Mouse (Mus musculus) forelimb bud, embryonic 11.5 days (tissue): ENCODE results near the gene Rbm33.

Experiments used
- DNase-seq: peaks from one replicate; pipeline ENCODE4 v3.0.0-alpha.2; 2012; ENCODE audit warnings: low read depth, low spot score

Gene Rbm33

GRCm38 (mm10) chr5:28323822-28324221, 6.9 kb downstream of the Rbm33 start:
- no peak for DNase-seq

DNA sequence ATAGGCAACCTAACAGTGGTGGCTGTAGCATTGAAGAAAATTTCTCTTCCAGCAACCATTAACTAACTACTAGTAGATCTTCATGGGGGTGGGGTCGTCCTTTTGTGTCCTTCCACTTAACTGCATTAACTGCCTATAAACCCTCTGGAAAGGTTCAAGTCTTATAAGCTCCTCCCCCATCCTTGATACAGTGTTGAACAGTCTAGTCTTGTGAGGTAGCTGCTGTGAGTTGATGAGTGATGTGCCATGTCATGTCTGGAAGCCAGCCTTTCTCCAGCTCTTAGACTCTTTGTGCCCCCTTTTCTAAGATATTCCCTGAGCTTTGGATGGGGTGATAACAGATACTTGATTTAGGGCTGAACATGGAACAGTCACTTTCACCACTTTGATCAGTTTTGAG, 7.5 kb downstream of the Rbm33 start:
- no peak for DNase-seq

GRCm38 (mm10) chr5:28329024-28329806, 12.3 kb downstream of the Rbm33 start:
- peak; percentile 8 for DNase-seq

- no peak for DNase-seq
Observed at GRCm38 (mm10) chr5:28333731-28334130, 16.8 kb downstream of the Rbm33 start.

DNA sequence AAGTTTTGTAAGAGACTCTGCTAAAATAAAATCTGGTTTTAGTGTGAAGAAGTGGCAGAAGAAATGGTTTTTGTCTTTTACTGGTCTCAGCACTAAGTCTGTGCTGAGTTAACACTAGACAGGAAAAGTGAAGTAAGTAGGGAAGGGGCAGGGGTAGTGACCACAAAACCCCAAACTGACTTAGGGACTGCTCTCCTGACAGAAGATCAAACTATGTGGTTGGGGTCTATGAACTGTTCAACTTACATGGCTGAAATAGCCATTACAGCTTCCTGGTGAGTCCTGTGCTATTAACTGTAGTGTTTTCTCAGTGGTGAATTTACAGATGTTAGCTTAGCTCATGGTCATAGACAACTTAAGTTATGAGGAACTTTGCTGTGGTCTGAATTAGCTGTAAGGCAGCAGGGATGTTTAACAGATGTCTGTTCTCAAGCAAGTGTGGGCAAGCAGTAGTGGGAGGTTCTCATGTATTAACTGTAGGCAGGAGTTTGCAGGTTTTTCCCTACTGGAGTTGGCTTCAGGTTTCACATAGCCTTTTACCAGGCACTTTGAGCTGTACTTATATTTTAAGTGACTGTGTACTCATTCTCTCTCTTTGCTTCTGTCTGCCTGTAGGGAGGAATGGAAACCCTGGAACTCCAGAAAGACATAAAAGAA, 35.1 kb downstream of the Rbm33 start:
- peak; percentile 30 for DNase-seq

DNA sequence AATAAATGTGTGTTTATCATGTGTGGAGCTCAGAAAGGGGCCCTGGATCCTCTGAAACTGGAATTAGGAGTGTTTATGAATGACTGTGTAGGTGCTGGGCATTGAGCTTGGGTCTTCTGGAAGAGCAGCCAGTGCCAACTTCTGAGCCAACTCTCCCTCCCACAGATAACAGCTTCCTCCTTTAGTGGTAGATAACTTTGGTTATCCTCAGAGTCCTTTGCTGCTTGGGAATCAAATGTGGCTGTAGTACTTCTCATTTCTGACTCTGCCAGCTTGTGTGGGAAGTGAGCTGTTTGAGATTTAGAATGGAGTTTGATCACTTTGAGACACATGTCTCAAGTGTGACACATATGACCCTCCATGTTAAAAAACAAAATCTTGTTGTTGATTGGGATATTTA, 38.7 kb downstream of the Rbm33 start:
- DNase-seq, result no peak

- no peak for DNase-seq
Observed at GRCm38 (mm10) chr5:28360745-28361144, 43.8 kb downstream of the Rbm33 start.

DNA sequence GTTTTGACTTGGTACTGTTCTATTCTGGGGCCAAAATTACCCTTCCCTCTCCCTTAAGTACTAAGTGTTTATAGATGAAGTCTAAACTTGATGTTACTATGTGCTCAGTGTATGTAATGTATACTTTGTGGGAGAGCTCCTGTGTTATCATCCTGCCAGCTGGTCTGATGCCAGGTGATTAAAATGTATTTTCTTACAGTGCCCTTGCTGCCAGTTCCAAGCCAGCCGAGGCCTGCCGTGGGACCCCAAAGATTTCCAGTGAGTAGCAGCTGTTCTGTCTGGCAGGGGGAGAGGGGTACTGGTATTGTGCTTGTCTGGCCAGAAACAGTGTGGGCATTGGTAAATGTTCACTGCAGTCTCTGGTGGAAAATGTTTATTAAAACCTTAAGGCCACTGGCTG, 51.1 kb downstream of the Rbm33 start:
- no peak for DNase-seq

DNA sequence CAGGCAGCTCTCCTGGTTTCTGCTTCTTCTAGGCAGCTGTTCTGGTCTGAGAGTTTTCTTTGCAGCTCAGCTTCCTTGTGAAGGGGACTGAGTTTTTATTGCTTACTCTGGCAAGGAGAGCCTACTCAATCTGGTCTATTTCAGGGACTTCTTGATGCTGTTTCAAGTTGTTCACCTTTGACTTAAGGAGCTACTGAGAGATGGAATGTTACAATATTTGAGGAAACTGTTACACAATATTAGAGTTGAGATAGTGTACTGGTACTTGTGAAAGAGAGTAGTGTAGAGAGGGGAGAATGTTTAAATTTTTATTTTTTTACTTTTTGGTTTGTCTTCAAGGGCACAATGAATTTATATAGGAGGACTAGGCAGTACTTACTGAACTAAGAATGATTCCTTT, 53.9 kb downstream of the Rbm33 start:
- no peak for DNase-seq

- DNase-seq, result no peak
Observed at GRCm38 (mm10) chr5:28372172-28372664, 55.3 kb downstream of the Rbm33 start.

GRCm38 (mm10) chr5:28373498-28374427, 56.8 kb downstream of the Rbm33 start:
- no peak for DNase-seq

GRCm38 (mm10) chr5:28377299-28377698, 60.4 kb downstream of the Rbm33 start:
- DNase-seq, result no peak

DNA sequence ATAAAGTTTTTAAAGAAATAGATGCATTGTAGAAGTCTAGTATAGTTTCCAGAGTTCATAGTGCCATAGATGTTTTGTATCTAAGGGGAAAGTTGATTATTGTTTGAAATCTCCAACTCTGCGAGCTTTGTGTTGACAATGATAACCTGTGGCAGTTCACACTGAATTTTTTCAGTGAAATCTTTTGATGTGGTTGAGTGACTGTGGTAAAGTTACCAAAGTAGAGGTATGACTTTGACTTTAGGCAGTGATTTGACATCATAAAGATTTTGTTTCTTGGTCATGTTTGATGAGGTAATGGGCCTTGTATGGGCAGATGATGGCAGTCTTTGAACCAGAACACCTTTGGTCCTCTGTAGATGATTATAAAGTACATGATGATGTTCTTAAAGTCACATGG, 65.4 kb downstream of the Rbm33 start:
- DNase-seq, result no peak

- no peak for DNase-seq
Observed at GRCm38 (mm10) chr5:28386783-28387182, 69.9 kb downstream of the Rbm33 start.

GRCm38 (mm10) chr5:28387531-28388179, 70.7 kb downstream of the Rbm33 start:
- no peak for DNase-seq

- DNase-seq, result peak; percentile 53
Observed at GRCm38 (mm10) chr5:28388184-28388583, 71.3 kb downstream of the Rbm33 start.

GRCm38 (mm10) chr5:28390189-28390588, 73.3 kb downstream of the Rbm33 start:
- no peak for DNase-seq

DNA sequence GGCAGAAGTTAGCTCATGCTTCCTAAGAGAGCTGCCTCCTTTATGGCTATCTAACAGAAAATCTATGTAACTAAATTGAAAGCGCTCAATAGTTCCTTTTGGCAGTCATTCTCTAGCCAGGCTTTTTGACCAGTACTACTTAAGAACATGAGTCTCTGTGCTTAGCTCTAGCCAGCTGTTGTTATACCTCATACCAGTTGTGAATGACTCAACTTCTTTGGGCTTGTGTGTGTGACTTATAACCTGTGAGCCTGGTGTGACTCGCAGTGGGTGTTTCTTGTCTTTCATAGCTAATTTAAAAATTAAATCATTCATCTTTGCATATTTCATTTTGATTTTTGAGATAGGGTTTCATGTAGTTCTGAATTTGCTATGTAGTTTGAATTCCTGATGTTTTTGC, 80.4 kb downstream of the Rbm33 start:
- no peak for DNase-seq

GRCm38 (mm10) chr5:28398736-28399135, 81.8 kb downstream of the Rbm33 start:
- DNase-seq, result no peak

- DNase-seq, result no peak
Observed at GRCm38 (mm10) chr5:28399451-28400115, 82.7 kb downstream of the Rbm33 start.

DNA sequence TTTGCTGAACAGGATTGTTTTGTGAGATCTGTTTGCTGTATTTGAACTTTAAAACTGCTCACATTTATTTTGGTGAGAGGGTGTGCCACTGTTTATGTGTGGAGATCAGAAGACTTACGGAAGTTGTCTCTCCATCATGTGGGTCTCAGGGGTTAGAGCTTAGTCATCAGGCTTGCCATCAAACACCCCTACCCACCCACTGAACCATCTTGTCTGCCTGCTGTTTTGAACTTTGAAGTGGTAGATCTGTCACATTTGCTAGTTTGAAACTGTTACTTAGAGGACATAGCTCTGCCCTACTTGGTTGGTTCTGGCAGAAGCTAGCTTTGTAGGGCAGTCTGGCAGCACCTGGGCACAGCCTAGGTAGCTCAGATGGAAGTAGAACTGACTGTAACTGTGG, 85.8 kb downstream of the Rbm33 start:
- DNase-seq, result no peak
